Mouse (Mus musculus): ENCODE data around the gene Arhgap15. TPM values are rescaled to one million over a fixed set of nuclear protein-coding genes. Genes with fewer than 3 reads are reported as not detected.

Gene Arhgap15
- polyA plus RNA-seq, 1 experiment: not detected

- Histone ChIP-seq H3K4me1 (ENCODE audit: control insufficient read depth, insufficient read depth, low read length) (no peaks in the 10 kb centered on the region), H3K27ac (ENCODE audit: insufficient read depth, low read length) (peak overlapping the region; percentile 26; the same call in 1 of the 2 replicates), H3K4me3 (ENCODE audit: insufficient read depth, low read length) (no peak overlapping the region)
- TF ChIP-seq CTCF (IDR thresholded peaks at IDR 0.05; ENCODE audit: borderline replicate concordance, insufficient read depth, low read length) (no peak), POLR2A (IDR thresholded peaks at IDR 0.05; ENCODE audit: low read depth, low read length) (no peak)
Measured at GRCm38 (mm10) chr2:43907496-43907895, 158.9 kb downstream of the Arhgap15 start.

- TF ChIP-seq POLR2A (IDR thresholded peaks at IDR 0.05; ENCODE audit: low read depth, low read length): no peak
- no peak for TF ChIP-seq CTCF (IDR thresholded peaks at IDR 0.05; ENCODE audit: borderline replicate concordance, insufficient read depth, low read length)
- no peaks in the 10 kb centered on the region for H3K4me1 ChIP-seq (ENCODE audit: control insufficient read depth, insufficient read depth, low read length)
Measured at GRCm38 (mm10) chr2:43914104-43914503, 165.5 kb downstream of the Arhgap15 start.

GRCm38 (mm10) chr2:43923863-43924340 lies 175.3 kb downstream of the Arhgap15 start:
- TF ChIP-seq CTCF (IDR thresholded peaks at IDR 0.05; ENCODE audit: borderline replicate concordance, insufficient read depth, low read length): no peak
- no peak for TF ChIP-seq POLR2A (IDR thresholded peaks at IDR 0.05; ENCODE audit: low read depth, low read length)
- Histone ChIP-seq H3K27ac (ENCODE audit: insufficient read depth, low read length) (no peak overlapping the region), H3K4me1 (ENCODE audit: control insufficient read depth, insufficient read depth, low read length) (no peaks in the 10 kb centered on the region), H3K4me3 (ENCODE audit: insufficient read depth, low read length) (no peak overlapping the region)

More at GRCm38 (mm10) chr2:43914104-43914503, 165.5 kb downstream of the Arhgap15 start:
- Histone ChIP-seq H3K4me3 (ENCODE audit: insufficient read depth, low read length) (no peak overlapping the region), H3K27ac (ENCODE audit: insufficient read depth, low read length) (no peak overlapping the region)

GRCm38 (mm10) chr2:43931687-43932086 lies 183.1 kb downstream of the Arhgap15 start:
- Histone ChIP-seq H3K27ac (ENCODE audit: insufficient read depth, low read length) (no peak overlapping the region), H3K4me3 (ENCODE audit: insufficient read depth, low read length) (no peak overlapping the region), H3K4me1 (ENCODE audit: control insufficient read depth, insufficient read depth, low read length) (no peaks in the 10 kb centered on the region)
- TF ChIP-seq POLR2A (IDR thresholded peaks at IDR 0.05; ENCODE audit: low read depth, low read length) (no peak), CTCF (IDR thresholded peaks at IDR 0.05; ENCODE audit: borderline replicate concordance, insufficient read depth, low read length) (no peak)

GRCm38 (mm10) chr2:43939196-43939595 lies 190.6 kb downstream of the Arhgap15 start:
- Histone ChIP-seq H3K27ac (ENCODE audit: insufficient read depth, low read length) (no peak overlapping the region), H3K4me1 (ENCODE audit: control insufficient read depth, insufficient read depth, low read length) (no peaks in the 10 kb centered on the region), H3K4me3 (ENCODE audit: insufficient read depth, low read length) (no peak overlapping the region)
- TF ChIP-seq CTCF (IDR thresholded peaks at IDR 0.05; ENCODE audit: borderline replicate concordance, insufficient read depth, low read length) (no peak), POLR2A (IDR thresholded peaks at IDR 0.05; ENCODE audit: low read depth, low read length) (no peak)

GRCm38 (mm10) chr2:43945679-43946078 lies 197.1 kb downstream of the Arhgap15 start:
- no peak overlapping the region for H3K27ac ChIP-seq (ENCODE audit: insufficient read depth, low read length)
- TF ChIP-seq POLR2A (IDR thresholded peaks at IDR 0.05; ENCODE audit: low read depth, low read length): no peak
- TF ChIP-seq CTCF (IDR thresholded peaks at IDR 0.05; ENCODE audit: borderline replicate concordance, insufficient read depth, low read length): no peak
- H3K4me3 ChIP-seq (ENCODE audit: insufficient read depth, low read length): no peak overlapping the region
- H3K4me1 ChIP-seq (ENCODE audit: control insufficient read depth, insufficient read depth, low read length): no peaks in the 10 kb centered on the region

GRCm38 (mm10) chr2:43949775-43950492 lies 201.3 kb downstream of the Arhgap15 start:
- no peaks in the 10 kb centered on the region for H3K4me1 ChIP-seq (ENCODE audit: control insufficient read depth, insufficient read depth, low read length)
- TF ChIP-seq POLR2A (IDR thresholded peaks at IDR 0.05; ENCODE audit: low read depth, low read length) (no peak), CTCF (IDR thresholded peaks at IDR 0.05; ENCODE audit: borderline replicate concordance, insufficient read depth, low read length) (no peak)

GRCm38 (mm10) chr2:43950741-43951140 lies 202.1 kb downstream of the Arhgap15 start:
- TF ChIP-seq POLR2A (IDR thresholded peaks at IDR 0.05; ENCODE audit: low read depth, low read length): no peak
- TF ChIP-seq CTCF (IDR thresholded peaks at IDR 0.05; ENCODE audit: borderline replicate concordance, insufficient read depth, low read length): no peak
- Histone ChIP-seq H3K27ac (ENCODE audit: insufficient read depth, low read length) (no peak overlapping the region), H3K4me1 (ENCODE audit: control insufficient read depth, insufficient read depth, low read length) (no peaks in the 10 kb centered on the region), H3K4me3 (ENCODE audit: insufficient read depth, low read length) (no peak overlapping the region)

More at GRCm38 (mm10) chr2:43949775-43950492, 201.3 kb downstream of the Arhgap15 start:
- no peak overlapping the region for H3K4me3 ChIP-seq (ENCODE audit: insufficient read depth, low read length)
- no peak overlapping the region for H3K27ac ChIP-seq (ENCODE audit: insufficient read depth, low read length)

- no peak for TF ChIP-seq CTCF (IDR thresholded peaks at IDR 0.05; ENCODE audit: borderline replicate concordance, insufficient read depth, low read length)
- no peak for TF ChIP-seq POLR2A (IDR thresholded peaks at IDR 0.05; ENCODE audit: low read depth, low read length)
- Histone ChIP-seq H3K27ac (ENCODE audit: insufficient read depth, low read length) (no peak overlapping the region), H3K4me3 (ENCODE audit: insufficient read depth, low read length) (no peak overlapping the region), H3K4me1 (ENCODE audit: control insufficient read depth, insufficient read depth, low read length) (no peaks in the 10 kb centered on the region)
Measured at GRCm38 (mm10) chr2:43959189-43959588, 210.6 kb downstream of the Arhgap15 start.

GRCm38 (mm10) chr2:43962466-43962865 lies 213.8 kb downstream of the Arhgap15 start:
- Histone ChIP-seq H3K27ac (ENCODE audit: insufficient read depth, low read length) (no peak overlapping the region), H3K4me3 (ENCODE audit: insufficient read depth, low read length) (no peak overlapping the region), H3K4me1 (ENCODE audit: control insufficient read depth, insufficient read depth, low read length) (no peaks in the 10 kb centered on the region)
- TF ChIP-seq POLR2A (IDR thresholded peaks at IDR 0.05; ENCODE audit: low read depth, low read length) (no peak), CTCF (IDR thresholded peaks at IDR 0.05; ENCODE audit: borderline replicate concordance, insufficient read depth, low read length) (no peak)

Data from embryonic fibroblast, embryonic 13.5 days (primary cell).